Mouse (Mus musculus) heart, embryonic 12.5 days (tissue): ENCODE results near the gene B3gnt2. TPM values are rescaled to one million over a fixed set of nuclear protein-coding genes. Genes with fewer than 3 reads are reported as not detected.

Source experiments
- ATAC-seq: fragments of 200-750 bp; cut with Nextera tagmentation; 2 replicates; pipeline ENCODE4 v1.8.0; 2017; ENCODE audit warnings: moderate TSS enrichment, moderate library complexity; ENCODE audit not compliant: insufficient number of reproducible peaks, low FRiP score
- H3K27ac ChIP-seq: fragments of 300-500 bp; sonication (generic); 2 replicates; pipeline ENCODE4 v1.5.1; 2016; ENCODE audit warnings: mild to moderate bottlenecking, moderate library complexity; ENCODE audit not compliant: poor library complexity, severe bottlenecking
- H3K27me3 ChIP-seq: fragments of 300-500 bp; sonication (generic); replicated peaks from 2 replicates; pipeline ENCODE4 v1.6.1; 2016; ENCODE audit warnings: mild to moderate bottlenecking, moderate library complexity
- H3K36me3 ChIP-seq: fragments of 300-500 bp; sonication (generic); 2 replicates; pipeline ENCODE4 v1.6.1; 2016; ENCODE audit warnings: mild to moderate bottlenecking, moderate library complexity
- H3K4me1 ChIP-seq: fragments of 300-500 bp; sonication (generic); replicated peaks from 2 replicates; pipeline ENCODE4 v1.6.1; 2016; ENCODE audit warnings: mild to moderate bottlenecking
- H3K4me2 ChIP-seq: fragments of 300-500 bp; sonication (generic); 2 replicates; pipeline ENCODE4 v1.6.1; 2016; ENCODE audit warnings: mild to moderate bottlenecking, moderate library complexity
- H3K4me3 ChIP-seq: fragments of 300-500 bp; sonication (generic); 2 replicates; pipeline ENCODE4 v1.5.1; 2016; ENCODE audit warnings: mild to moderate bottlenecking
- H3K9ac ChIP-seq: fragments of 300-500 bp; sonication (generic); 2 replicates; pipeline ENCODE4 v1.6.1; 2016; ENCODE audit warnings: mild to moderate bottlenecking, moderate library complexity
- H3K9me3 ChIP-seq: fragments of 300-500 bp; sonication (generic); replicated peaks from 2 replicates; pipeline ENCODE4 v1.6.1; 2016; ENCODE audit warnings: mild to moderate bottlenecking, moderate library complexity
- WGBS: fragments of 180-500 bp; shearing (Covaris S2); methylation state at CpG from one replicate; pipeline ENCODE4 v1.1.7; 2016; 5-methylcytosine and 5-hydroxymethylcytosine counted together
- polyA plus RNA-seq: library from polyadenylated mRNA; unstranded; fragments of >200 nt; fragmentation: Nextera tagmentation; extraction: Ambion mirVana; gene quantifications from 2 replicates; pipeline ENCODE4 v1.2.1, GENCODE M21; 2016

Gene B3gnt2
- polyA plus RNA-seq, 1 experiment from 2014 or later = 3.3 TPM

GRCm38 (mm10) chr11:22827514-22828080 lies 33.2 kb downstream of the B3gnt2 start:
- Histone ChIP-seq H3K9me3 (no peaks in the 10 kb centered on the region; the same call in 1 of the 2 replicates), H3K4me1 (peaks cover 21% of the 10 kb centered on the region), H3K27ac (no peak overlapping the region), H3K36me3 (no peaks in the 10 kb centered on the region), H3K27me3 (no peaks in the 10 kb centered on the region), H3K4me3 (no peak overlapping the region), H3K4me2 (no peak overlapping the region), H3K9ac (no peak overlapping the region)
- 82% methylated on average over 4 of the region's 4 CpGs for WGBS
- ATAC-seq = no peak

DNA sequence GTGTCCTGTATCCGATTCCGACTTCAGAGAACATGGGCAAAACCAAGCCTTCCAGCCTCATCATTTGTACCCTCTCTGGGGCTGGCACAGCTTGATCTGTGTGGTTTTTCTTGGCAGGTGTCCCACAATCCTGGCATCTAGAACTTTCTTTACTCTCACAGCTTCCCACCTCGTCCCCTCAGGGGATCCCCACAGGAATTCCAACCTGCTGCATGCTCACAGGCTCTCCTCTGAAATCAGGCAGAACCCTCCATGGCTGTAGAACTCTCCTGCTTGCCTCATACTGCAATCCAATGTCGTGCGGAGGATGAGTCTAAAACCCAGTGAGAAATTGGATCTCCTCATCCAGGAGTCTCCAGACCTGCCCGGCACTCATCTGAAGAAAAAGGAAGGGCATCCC lies 34.1 kb downstream of the B3gnt2 start:
- no peaks in the 10 kb centered on the region; the same call in 1 of the 2 replicates for H3K9me3 ChIP-seq
- no peak overlapping the region for H3K4me2 ChIP-seq
- H3K27me3 ChIP-seq = no peaks in the 10 kb centered on the region
- no peak for ATAC-seq
- no peak overlapping the region for H3K27ac ChIP-seq
- no peaks in the 10 kb centered on the region for H3K36me3 ChIP-seq
- no peak overlapping the region for H3K9ac ChIP-seq
- no peak overlapping the region for H3K4me3 ChIP-seq
- 81% methylated on average over 6 of the region's 6 CpGs for WGBS
- H3K4me1 ChIP-seq = peaks cover 21% of the 10 kb centered on the region

DNA sequence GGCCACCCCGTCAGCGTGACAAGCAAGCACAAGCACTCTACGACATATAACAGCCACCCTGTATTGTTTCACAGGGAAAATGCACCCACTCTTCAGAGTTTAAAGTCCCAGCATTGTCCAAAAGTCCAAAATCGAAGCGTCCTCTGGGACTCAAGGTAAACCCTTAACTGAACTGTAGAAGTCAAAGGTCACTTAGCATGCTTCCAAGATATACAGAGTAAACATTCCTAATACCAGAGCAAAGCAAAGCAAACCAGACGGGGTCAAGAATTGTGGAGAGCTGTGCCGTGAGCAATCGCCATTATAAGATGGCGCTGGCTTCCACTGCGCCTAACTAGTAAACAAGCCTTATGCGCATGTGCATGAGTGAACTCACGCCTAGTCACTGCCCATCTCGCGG lies 34.7 kb downstream of the B3gnt2 start:
- WGBS = 89% methylated on average over 14 of the region's 14 CpGs
- Histone ChIP-seq H3K4me2 (no peak overlapping the region), H3K9ac (no peak overlapping the region), H3K27ac (no peak overlapping the region), H3K9me3 (no peaks in the 10 kb centered on the region; the same call in 1 of the 2 replicates), H3K27me3 (no peaks in the 10 kb centered on the region), H3K4me1 (peaks cover 20% of the 10 kb centered on the region), H3K4me3 (no peak overlapping the region), H3K36me3 (no peaks in the 10 kb centered on the region)
- ATAC-seq = no peak

DNA sequence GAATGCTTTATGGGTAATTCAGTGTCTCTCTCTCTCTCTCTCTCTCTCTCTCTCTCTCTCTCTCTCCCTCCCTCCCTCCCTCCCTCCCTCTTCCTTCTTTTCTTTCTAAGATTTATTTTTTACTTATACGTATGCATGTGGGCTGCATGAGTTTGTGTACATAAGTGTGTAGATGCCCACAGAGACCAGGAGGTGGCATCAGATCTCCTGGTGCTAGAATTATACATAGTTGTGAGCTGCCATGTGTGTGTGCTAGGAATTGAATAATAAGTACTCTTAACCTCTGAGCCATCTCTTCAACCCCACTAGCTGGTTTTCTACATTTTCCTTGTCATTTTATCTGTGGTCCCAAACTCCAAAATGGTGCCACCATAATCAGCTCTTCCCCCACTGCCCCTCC lies 35.2 kb downstream of the B3gnt2 start:
- WGBS = 100% methylated on average over 1 of the region's 1 CpGs
- ATAC-seq = no peak
- Histone ChIP-seq H3K27ac (no peak overlapping the region), H3K9me3 (no peaks in the 10 kb centered on the region; the same call in 1 of the 2 replicates), H3K4me1 (peaks cover 15% of the 10 kb centered on the region), H3K4me2 (no peak overlapping the region), H3K36me3 (no peaks in the 10 kb centered on the region), H3K9ac (no peak overlapping the region), H3K27me3 (no peaks in the 10 kb centered on the region), H3K4me3 (no peak overlapping the region)

DNA sequence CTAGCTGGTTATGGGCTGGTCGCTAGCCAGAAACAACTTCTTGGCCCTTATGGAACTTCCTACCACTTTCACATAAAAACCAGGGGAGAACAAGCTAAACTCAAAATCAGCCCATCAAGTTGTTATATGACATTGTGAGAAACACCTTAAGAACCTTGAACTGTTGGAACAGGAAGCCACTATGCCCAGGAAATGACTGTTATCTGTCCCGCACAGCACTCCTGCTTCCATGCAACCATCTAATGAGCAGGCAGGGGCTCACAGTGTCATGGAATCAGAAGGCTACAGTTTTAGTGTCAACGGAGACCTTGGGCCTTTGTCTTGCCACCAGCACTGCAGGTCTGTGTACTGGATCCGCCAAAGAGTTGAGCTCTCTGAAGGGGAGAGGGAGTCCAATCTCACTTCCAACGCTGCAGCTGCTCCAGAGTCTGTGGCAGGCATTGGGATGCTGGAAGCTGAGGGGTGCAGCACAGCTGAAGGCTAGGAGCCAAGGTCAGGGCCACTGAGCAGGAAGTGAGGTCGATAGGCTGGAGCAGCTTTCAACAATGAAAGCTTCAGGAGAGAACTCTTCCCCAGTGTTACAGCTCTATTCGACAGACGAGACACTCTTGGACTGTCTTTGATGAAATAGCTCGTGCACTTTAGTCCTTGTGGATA lies 36.6 kb downstream of the B3gnt2 start:
- H3K4me1 ChIP-seq = 0 out of 2 replicates have a peak, but pooled peaks cover 8% of the 10 kb centered on the region
- no peak overlapping the region for H3K4me3 ChIP-seq
- H3K9ac ChIP-seq = no peak overlapping the region
- no peaks in the 10 kb centered on the region for H3K27me3 ChIP-seq
- H3K4me2 ChIP-seq = no peak overlapping the region
- no peaks in the 10 kb centered on the region; the same call in 1 of the 2 replicates for H3K9me3 ChIP-seq
- WGBS = 60% methylated on average over 9 of the region's 9 CpGs
- no peak overlapping the region for H3K27ac ChIP-seq
- H3K36me3 ChIP-seq = no peaks in the 10 kb centered on the region
- no peak for ATAC-seq

DNA sequence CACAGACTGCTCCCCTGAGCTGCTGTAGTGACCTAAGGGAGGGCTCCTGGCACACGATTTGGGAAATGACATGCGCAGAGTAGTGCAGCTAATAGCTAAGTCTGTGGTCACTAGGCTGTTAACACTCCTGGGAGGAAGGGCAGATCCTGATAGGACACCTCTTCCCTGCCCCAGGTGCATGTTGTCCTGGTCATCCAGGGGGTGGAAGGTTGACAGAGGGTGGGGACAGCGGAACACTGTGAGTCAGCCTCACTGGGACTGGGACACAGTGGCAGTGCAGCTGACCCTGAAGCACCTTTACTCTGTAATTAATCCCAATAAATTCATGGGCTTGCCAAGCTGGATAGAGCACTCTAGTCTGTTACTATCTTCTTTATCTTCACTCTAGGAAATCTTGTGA lies 39.5 kb downstream of the B3gnt2 start:
- no peak overlapping the region for H3K27ac ChIP-seq
- 79% methylated on average over 3 of the region's 3 CpGs for WGBS
- H3K4me3 ChIP-seq = no peak overlapping the region
- H3K27me3 ChIP-seq = no peaks in the 10 kb centered on the region
- H3K9me3 ChIP-seq = no peaks in the 10 kb centered on the region; the same call in 1 of the 2 replicates
- ATAC-seq = no peak
- no peak overlapping the region for H3K4me2 ChIP-seq
- H3K9ac ChIP-seq = no peak overlapping the region
- no peaks in the 10 kb centered on the region for H3K36me3 ChIP-seq
- H3K4me1 ChIP-seq = 0 out of 2 replicates have a peak, but pooled peaks cover 4% of the 10 kb centered on the region

- no peak overlapping the region for H3K4me3 ChIP-seq
- no peak overlapping the region for H3K9ac ChIP-seq
- no peak overlapping the region for H3K4me2 ChIP-seq
- H3K27ac ChIP-seq = no peak overlapping the region
- no peaks in the 10 kb centered on the region for H3K36me3 ChIP-seq
- H3K9me3 ChIP-seq = no peaks in the 10 kb centered on the region
- 75% methylated on average over 5 of the region's 5 CpGs for WGBS
- ATAC-seq = no peak
- peaks cover 11% of the 10 kb centered on the region; the same call in 1 of the 2 replicates for H3K4me1 ChIP-seq
- H3K27me3 ChIP-seq = no peaks in the 10 kb centered on the region
Measured at GRCm38 (mm10) chr11:22818371-22818770, 42.4 kb downstream of the B3gnt2 start.

GRCm38 (mm10) chr11:22815877-22816276 lies 44.9 kb downstream of the B3gnt2 start:
- no peak overlapping the region for H3K9ac ChIP-seq
- ATAC-seq = no peak
- no peak overlapping the region for H3K4me3 ChIP-seq
- no peaks in the 10 kb centered on the region for H3K36me3 ChIP-seq
- no peak overlapping the region for H3K27ac ChIP-seq
- peaks cover 11% of the 10 kb centered on the region; the same call in 1 of the 2 replicates for H3K4me1 ChIP-seq
- no peak overlapping the region for H3K4me2 ChIP-seq
- no peaks in the 10 kb centered on the region for H3K9me3 ChIP-seq
- 84% methylated on average over 7 of the region's 7 CpGs for WGBS
- H3K27me3 ChIP-seq = no peaks in the 10 kb centered on the region

GRCm38 (mm10) chr11:22815143-22815542 lies 45.6 kb downstream of the B3gnt2 start:
- H3K4me1 ChIP-seq = peaks cover 11% of the 10 kb centered on the region; the same call in 1 of the 2 replicates

GRCm38 (mm10) chr11:22813921-22814704 lies 46.6 kb downstream of the B3gnt2 start:
- Histone ChIP-seq H3K27ac (peak overlapping the region; percentile 18; the same call in 1 of the 2 replicates), H3K27me3 (no peaks in the 10 kb centered on the region), H3K9ac (no peak overlapping the region), H3K9me3 (no peaks in the 10 kb centered on the region), H3K36me3 (no peaks in the 10 kb centered on the region), H3K4me2 (no peak overlapping the region), H3K4me1 (peaks cover 17% of the 10 kb centered on the region), H3K4me3 (no peak overlapping the region)
- 0 out of 2 replicates have a peak, but pooled peaks have one; percentile 20 for ATAC-seq
- 64% methylated on average over 5 of the region's 5 CpGs for WGBS

More at GRCm38 (mm10) chr11:22815143-22815542, 45.6 kb downstream of the B3gnt2 start:
- H3K4me3 ChIP-seq = no peak overlapping the region
- no peaks in the 10 kb centered on the region for H3K27me3 ChIP-seq
- no peaks in the 10 kb centered on the region for H3K36me3 ChIP-seq
- no peak overlapping the region for H3K4me2 ChIP-seq
- no peak overlapping the region for H3K27ac ChIP-seq
- ATAC-seq = no peak; the same call in 1 of the 2 replicates
- no peaks in the 10 kb centered on the region for H3K9me3 ChIP-seq
- no peak overlapping the region for H3K9ac ChIP-seq

GRCm38 (mm10) chr11:22813427-22813826 lies 47.3 kb downstream of the B3gnt2 start:
- H3K27ac ChIP-seq = no peak overlapping the region
- no peak overlapping the region for H3K4me3 ChIP-seq
- H3K4me1 ChIP-seq = peaks cover 17% of the 10 kb centered on the region
- no peak; the same call in 1 of the 2 replicates for ATAC-seq
- no peak overlapping the region for H3K4me2 ChIP-seq
- H3K9ac ChIP-seq = no peak overlapping the region
- H3K36me3 ChIP-seq = no peaks in the 10 kb centered on the region
- no peaks in the 10 kb centered on the region for H3K9me3 ChIP-seq
- 49% methylated on average over 3 of the region's 3 CpGs for WGBS
- H3K27me3 ChIP-seq = no peaks in the 10 kb centered on the region
